Mouse (Mus musculus) bone marrow, adult 2 months (tissue): Measurements from ENCODE around the gene Tenm4.

Experiments used
- CTCF ChIP-seq: fragments of 200-500 bp; IDR thresholded peaks from 2 replicates; pipeline ENCODE4 v1.5.1; 2011; ENCODE audit warnings: low read length, control low read depth; ENCODE audit not compliant: control insufficient read depth, insufficient read depth
- POLR2A ChIP-seq: fragments of 200-500 bp; IDR thresholded peaks from 2 replicates; pipeline ENCODE4 v1.6.1; 2011; ENCODE audit warnings: low read depth, mild to moderate bottlenecking, control low read depth, low read length, borderline replicate concordance; ENCODE audit not compliant: control insufficient read depth

- no peak for TF ChIP-seq CTCF
- TF ChIP-seq POLR2A, result no peak
Observed at GRCm38 (mm10) chr7:96855867-96856406, 684.9 kb downstream of the Tenm4 start.
